Mouse (Mus musculus) olfactory bulb, adult 2 months (tissue): ENCODE results near the gene Crybg2.

ENCODE experiments used
- CTCF ChIP-seq: fragments of 200-500 bp; IDR thresholded peaks from 2 replicates; pipeline ENCODE4 v1.5.1; 2012; ENCODE audit warnings: low read depth, mild to moderate bottlenecking, low read length, moderate library complexity; ENCODE audit not compliant: insufficient read depth
- POLR2A ChIP-seq: fragments of 200-500 bp; IDR thresholded peaks from 2 replicates; pipeline ENCODE4 v1.6.1; 2012; ENCODE audit warnings: mild to moderate bottlenecking, low read depth, low read length, moderate library complexity; ENCODE audit not compliant: insufficient read depth

- no peak for TF ChIP-seq CTCF
- TF ChIP-seq POLR2A = no peak
Observed at GRCm38 (mm10) chr4:134051912-134052311, 8.7 kb upstream of the Crybg2 start.
